Mouse (Mus musculus) heart, postnatal 25 days (tissue): ENCODE measurements around the gene Capn13. TPM values are rescaled to one million over a fixed set of nuclear protein-coding genes. Genes with fewer than 3 reads are reported as not detected.

ENCODE experiments used
- DNase-seq: peaks from one replicate; pipeline ENCODE4 v3.0.0; 2022; ENCODE audit warnings: low spot score
- intact Hi-C: fragments of 180-260 bp; cut with DNase I; formaldehyde crosslinking; loops from one replicate; pipeline ENCODE4 v1.15.1; 2025
- total RNA-seq, 2 experiments: library from RNA; stranded (reverse); gene quantifications; 2 replicates each; pipeline ENCODE4 v1.2.3; 2021

Capn13 gene
- total RNA-seq, 2 experiments from 2014 or later, result not detected

DNA sequence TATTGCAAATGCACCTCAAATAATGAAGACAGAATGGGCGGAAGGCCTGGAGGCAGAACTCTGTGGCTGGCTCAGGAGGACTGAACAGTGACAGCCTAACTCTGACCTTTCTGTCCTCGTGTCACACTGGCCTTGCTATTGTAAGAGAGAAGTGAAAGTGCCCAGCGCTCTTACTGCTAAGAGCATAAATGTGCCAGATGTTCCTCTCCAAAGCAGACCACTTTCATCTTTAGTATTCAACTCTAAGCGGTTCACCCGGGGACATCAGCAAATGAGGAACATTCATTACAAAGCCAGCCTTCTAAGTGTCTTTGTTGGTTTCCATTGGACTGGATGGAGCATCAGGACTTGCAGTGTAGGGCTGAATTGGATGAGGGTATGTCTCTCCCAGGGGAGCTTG lies 39.6 kb downstream of the Capn13 start:
- intact Hi-C loops, result no loop called here
- no peak for DNase-seq

DNA sequence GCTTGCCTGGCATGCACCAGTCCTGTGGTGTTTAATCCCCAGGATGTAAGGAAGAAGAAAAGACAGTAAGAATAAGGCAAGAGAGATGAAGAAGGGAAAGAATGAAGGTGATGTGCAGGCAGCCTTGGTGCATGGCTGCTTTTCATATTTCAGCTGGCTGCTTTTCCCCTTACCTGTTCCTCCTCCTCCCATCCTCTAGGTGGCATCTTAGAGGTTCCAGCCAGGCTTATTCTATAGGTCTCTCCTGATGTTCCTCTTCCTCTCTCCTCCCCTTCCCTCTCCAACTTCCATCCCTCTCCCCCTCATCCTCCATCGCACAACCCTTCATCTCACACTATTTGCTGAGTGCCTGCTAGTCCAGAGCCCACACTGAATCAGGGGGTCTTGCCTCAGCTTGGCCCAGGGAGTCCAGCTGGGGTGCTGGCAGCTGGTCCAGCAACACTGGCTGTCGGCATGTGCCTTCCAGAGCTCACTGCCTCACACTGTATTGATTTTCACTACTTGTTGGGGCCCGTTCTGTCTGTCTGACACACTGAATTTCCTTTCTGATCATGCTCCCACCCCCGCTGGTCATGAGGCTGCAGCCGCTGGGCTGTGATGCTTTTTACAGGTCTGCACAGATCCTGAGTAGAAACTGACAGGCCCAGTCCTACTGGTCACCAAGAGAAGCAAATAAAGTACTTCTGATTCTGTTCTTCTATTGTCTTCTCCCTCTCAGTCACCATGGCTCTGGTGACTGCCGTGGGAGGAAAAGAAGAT lies 56.9 kb downstream of the Capn13 start:
- DNase-seq, result no peak
- intact Hi-C loops, result no loop called here

DNA sequence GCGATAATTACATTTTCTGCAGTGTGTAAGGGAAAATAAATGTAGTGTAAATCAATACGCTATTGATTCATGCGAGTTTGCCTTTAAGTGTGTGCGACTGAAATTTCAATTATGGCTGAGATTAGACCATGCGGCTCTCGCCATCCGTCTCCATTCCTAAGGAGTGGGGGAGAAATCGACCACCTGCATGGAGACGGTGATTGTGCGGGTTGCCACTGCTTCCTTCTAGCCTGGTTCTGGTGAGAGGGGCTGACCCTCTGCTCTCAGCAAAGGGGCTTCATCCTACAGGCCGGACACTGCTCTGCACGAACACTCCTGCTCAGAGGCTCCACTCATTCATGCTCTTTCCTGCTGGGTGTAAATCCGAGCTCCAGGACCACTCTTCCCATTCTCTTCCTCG lies 58.0 kb downstream of the Capn13 start:
- DNase-seq, result no peak
- intact Hi-C loops, result no loop called here

DNA sequence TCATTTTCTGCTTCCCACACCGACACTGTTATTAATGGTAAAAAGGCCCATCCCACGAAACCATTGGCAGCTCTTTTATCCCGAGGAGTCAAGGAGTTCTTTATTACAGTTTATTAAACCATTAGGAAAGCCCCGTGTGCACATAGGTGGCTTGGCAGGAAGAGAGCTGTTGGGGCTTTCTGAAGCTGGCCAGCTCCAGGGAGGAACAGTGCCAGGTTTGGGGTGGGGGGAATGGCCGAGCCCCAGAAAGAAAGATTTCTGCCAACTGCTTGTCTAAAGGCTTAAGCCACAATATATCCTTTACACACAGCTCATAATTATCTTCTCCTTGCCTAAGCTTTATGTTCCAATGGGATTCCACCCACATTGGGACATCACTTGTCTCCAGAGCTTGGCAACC lies 71.6 kb downstream of the Capn13 start:
- intact Hi-C loops, result no loop called here
- no peak for DNase-seq

DNA sequence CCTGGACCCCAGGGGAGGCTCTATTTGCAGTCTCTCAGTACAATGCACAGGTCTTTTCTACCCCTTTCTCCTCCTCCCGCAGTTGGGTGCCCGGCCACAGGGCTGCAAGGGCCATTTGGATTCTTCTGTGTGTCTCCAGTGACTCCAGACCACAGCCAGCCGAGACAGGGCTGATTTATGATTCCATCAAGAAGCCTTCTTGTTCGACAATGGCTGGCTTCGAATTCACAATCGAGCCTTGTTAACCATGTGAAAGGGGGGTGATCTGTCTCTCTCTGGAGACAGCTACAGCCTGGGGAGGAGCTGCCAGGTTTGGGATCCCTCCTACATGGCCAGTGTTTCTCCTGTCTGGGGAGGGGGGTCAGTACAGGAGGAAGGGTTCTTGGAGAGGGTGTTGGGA lies 75.4 kb downstream of the Capn13 start:
- intact Hi-C loops, result no loop called here
- no peak for DNase-seq

DNA sequence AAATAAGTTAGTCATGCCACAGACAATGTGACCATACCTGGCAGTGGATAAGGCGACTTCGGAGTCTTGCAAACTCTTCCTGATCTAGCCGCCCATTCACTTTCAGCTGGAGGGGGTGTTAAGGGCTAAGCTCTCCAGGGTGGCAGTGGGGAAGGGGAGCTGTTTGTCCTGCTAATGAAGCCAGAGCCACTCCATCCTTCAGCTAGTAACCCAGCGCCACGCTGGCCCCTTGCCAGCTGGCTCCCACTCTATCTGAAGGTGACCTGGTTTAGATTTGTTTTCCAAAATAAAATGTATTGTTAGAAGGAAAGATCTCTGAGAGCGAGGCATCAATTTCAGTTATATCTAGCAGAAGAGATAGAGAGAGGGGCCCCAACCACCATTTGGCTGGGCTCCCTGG lies 75.9 kb downstream of the Capn13 start:
- intact Hi-C loops, result no loop called here
- DNase-seq, result no peak

DNA sequence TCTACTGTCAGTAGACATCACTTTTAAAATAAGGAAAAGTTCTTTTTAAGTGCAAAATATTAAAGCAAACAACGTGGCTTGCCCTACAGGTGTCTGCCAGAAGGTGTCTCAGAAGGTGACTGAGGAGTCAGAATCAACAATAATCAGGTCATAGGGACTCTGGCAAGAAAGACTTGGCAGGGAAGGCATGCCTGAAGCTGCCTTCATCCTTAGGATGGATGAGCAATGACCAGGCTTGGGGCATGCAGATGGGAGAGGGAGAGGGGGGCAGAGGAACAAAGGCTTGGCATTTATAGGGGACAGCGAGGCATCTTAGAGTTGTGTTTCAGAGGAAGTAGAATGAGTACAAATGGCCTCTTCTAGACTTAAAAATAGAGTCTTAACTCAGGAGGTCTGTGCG lies 76.7 kb downstream of the Capn13 start:
- intact Hi-C loops, result no loop called here
- DNase-seq, result no peak

DNA sequence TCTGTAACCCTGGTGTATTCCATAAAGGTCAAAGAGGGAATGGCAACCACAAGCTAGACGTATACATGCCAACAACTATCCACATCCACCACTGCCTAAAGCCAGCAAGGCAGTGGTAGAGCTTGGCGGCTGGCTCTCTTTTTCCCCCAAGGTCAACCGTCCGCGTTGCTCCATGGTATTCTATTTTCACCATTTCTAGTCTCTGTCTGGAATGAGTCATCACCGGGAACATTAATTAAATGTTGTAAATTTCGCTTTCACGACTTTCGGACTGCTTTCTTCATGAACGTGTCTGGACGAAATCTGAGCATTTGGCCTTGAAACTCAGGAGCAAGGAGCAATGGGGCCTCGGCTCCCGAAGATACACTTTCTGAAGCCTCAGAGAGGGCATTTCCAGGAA lies 85.9 kb downstream of the Capn13 start:
- DNase-seq, result no peak

DNA sequence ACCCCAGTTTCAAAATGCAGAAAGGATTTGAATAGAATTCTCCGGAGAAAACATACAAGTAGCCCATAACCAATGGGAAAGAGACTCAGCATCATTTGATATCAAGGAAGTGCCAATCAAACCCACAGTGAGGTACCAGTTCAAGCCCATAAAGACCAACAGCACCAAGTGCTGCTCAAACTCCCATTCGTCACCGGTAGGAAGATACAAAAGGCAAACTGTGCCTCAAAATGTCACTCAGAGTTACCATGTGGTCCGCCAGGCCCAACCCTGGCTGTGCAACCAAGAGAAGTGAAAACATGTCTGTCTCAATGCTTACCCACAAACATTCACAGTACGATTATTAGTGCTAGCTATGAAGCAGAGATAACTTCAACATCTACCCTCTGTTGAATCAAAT lies 89.2 kb downstream of the Capn13 start:
- intact Hi-C loops, result no loop called here
- DNase-seq, result no peak

More for the DNA sequence above, 85.9 kb downstream of the Capn13 start:
- intact Hi-C loops, result no loop called here

DNA sequence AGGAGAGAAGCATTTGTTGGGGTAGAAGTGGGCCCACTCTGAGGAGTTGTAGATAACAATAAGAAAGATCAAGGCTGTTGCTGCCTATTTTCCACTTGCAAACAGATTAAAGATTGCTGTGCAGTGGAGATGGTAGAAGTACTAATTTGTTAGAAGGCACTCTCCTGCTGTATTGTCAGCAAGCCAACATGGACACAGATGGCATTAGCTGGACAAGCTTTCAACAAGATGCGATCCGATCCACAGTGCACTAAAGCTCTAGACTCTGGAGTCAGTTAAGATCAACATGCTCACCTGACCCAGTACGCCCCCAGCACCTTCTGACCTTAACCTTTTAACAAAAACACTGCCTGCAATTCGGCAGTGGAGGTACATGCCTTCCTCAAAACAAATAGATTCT lies 92.0 kb downstream of the Capn13 start:
- intact Hi-C loops, result no loop called here
- no peak for DNase-seq

DNA sequence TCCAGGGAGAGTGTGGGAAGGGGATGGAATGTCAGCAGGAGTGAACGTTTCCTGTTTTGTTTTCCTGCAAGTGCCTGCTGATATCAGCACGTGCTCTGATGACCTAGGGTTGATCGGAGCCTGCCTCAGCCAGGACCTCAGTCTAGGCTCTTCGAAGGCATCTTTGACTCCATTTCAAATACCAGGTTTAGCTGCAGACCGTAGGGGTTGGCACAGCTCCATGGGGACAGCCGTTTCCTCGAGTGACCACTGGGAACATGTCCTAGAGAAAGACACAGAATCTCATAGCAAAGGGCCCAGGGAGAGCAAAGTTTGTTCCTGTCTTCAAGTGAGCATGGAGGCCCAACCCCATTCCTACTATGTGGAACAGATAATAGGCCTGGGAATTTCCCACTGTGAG lies 94.0 kb downstream of the Capn13 start:
- no peak for DNase-seq
- intact Hi-C loops, result no loop called here

DNA sequence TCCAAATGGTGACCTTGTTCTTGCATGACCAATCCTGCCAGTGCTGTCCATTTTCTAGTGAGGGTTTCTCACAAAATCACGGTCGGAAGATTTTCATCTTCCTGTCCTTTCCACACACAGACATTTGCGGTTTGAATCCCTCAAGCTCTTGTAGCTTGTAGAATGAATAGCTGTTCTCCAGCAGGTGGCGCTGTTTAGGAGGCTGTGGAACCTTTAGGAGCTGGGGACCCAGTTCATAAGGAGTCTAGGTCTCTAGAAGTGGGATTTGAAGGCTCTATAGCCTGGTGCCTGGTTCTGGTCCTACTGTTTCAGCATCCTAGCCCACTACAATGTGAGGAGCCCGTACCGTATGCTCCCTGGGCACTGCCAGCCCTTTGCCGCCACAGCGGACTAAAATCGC lies 95.0 kb downstream of the Capn13 start:
- DNase-seq, result no peak
- intact Hi-C loops, result loop anchor here (1.0 kb wide), 1 partner anchor 577 kb away; no protein-coding TSS in a partner anchor

DNA sequence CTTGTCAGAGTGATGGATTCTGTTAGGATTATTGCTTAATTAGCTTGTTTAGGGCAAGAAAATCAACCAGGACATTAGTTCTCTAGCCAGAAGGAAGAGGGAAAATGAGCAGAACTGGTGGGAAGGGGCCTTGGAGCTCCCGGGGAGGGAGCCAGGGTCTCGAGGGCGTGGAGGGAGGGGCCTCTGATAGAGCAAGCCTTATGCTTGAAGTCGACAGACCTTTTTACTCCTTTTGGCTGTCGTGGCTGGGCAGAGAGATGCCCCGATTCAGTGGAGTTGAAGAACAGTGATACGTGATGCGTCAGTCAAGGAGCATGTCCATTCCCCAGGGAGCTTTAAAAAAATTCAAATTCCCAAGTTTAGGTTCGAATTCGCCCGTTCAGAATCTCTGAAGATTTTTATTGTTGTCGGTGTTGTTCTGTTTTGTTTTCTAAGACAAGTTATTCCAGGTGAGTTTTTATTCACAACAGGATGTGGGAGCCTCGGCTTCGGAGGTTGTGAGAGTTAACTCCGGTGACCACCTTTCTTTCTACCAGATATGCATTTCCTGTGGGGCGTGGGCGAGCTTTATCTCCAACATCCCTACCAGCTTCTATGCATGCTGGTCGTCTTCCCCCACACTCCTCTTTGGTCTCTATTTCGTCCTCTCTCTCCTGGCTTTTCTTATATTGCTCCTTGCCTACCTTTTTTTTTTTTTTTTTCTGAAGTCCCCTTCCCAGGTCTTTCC lies 96.4 kb downstream of the Capn13 start:
- no peak for DNase-seq
- intact Hi-C loops, result loop anchor here (5.0 kb wide), 1 partner anchor 507 kb away; no protein-coding TSS in a partner anchor

DNA sequence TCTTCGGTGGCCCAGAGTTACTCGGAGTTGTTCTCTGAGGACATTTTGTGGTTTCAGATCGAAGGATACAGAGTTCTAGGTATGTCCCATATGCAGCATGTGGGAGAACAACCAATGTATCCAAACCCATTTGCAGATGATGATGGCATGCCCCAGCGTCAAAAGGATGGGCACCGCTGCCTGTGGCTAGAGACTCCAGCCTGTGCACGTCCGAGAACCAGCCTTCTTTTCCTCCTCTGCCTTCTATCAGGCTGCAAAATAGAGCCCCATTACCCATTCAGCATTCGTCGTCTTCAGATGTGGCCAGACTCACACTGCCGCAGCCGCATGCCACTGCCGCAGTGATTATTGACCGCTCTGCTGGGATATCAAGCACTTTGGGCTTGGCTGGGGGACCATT lies 97.0 kb downstream of the Capn13 start:
- DNase-seq, result no peak
- intact Hi-C loops, result loop anchor here (1.0 to 5.0 kb wide), 2 partner anchors 441 to 506 kb away; no protein-coding TSS in a partner anchor

DNA sequence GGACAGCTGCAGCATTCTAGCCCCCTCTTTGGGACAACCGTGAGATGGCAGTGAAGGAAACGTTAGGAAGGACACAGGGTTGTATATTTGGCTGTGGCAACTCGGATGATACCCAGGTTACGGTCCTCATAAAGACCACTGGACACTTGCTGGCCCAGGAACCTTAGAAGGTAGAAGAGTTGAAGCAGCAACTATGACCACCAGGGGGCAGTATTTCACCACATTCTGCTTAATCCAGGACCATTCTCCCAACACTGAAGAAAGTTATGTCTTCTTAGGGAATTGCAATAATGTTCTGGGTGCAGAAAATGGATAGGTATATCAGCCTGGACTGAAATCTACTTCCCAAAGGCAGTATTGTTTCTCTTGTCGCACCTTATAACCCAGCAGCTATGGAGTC lies 97.4 kb downstream of the Capn13 start:
- intact Hi-C loops, result loop anchor here (1.0 to 5.0 kb wide), 2 partner anchors 441 to 506 kb away; no protein-coding TSS in a partner anchor
- DNase-seq, result no peak

DNA sequence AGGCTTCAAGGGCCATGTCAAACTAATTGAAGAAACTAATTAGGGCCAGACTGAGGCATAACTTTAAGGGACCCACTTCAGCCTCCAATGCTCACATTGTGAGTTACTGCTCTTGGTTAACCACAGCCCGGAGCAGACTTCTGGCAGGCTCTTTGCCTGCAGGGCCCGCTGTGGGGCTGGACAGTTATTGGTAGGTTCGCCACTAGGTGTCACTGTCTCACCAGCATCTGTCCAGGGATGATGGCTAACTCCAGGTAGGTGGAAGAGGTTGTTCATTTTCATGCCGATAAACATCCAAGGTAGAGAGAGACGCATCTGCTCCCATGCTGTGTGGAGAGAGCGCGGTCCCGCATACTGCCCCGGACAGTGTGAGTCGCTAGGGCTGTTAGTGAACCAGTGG lies 98.6 kb downstream of the Capn13 start:
- intact Hi-C loops, result loop anchor here (5.0 kb wide), 1 partner anchor 505 kb away; no protein-coding TSS in a partner anchor
- peak; percentile 43 for DNase-seq

DNA sequence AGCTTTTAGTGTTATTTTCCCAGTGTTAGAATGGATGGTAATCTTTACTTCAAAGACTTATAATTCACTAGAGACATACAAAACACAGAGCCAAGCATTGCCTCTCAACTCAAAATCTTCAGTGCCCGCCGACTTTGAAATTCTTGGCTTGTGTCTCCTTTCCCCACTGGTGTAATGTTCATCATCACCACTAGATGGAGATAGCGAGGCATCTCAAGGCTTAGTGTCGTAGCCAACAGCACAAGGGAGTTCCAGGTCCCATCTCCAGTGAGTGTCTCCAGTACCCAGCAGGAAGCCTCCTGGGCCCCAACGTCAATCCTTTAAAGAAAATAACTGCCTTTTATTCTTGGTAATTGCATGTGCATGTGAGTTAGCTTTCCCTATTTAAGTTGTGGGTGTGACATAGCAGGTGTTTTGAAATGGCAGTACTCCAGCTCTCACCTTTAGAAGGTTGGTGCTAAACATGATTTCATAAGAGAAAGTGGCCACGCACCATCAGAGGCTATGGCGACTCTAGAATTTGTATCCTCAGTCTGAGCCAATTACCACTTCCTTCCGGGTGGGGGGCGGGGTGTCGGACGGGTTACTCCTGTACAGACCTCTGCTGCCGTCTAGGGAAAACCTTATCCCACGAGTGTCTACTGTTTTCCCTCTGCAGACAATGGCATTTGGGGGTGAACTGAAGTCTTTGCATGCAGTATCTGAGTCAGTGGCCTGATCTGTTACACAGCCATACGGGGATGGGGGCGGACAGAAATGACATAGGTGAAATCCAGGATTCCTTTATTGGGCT lies 99.2 kb downstream of the Capn13 start:
- no peak for DNase-seq
- intact Hi-C loops, result loop anchor here (5.0 kb wide), 1 partner anchor 504 kb away; no protein-coding TSS in a partner anchor

DNA sequence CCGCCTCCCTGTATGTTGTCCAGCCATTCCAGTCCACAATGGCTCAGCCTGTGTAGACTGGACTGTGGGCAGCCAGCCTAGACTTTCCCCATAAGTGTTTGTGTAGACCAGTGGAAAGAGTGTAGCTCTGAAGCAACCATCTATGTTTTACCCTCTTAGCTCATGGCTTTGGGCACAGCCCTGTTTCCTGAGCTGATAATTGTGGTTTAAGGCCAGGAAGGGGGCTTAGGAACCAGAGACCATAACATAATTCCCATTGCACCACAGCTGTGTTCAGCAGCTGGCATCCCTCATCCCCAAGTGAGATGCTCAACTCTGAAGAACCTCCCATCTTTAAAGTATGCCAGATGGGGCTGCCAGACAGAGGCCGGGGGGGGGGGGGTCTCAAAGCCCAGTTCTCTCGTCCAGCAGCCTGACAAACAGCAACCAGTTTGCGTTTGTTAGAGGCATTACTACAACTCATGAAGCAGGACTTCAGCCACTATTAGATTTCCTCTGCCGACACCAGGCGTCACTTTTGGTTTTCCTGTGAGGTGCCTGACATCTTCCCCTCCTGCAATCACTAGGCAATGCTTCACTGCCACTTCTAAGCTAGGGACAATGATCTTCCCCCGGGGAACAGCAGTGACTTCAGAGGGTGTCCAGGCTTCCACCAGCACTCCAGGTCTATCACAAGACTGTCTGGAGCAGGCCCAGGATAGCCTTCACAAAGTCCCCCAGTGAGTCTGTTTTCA lies 100.4 kb downstream of the Capn13 start:
- intact Hi-C loops, result loop anchor here (5.0 kb wide), 1 partner anchor 503 kb away; no protein-coding TSS in a partner anchor
- DNase-seq, result no peak

DNA sequence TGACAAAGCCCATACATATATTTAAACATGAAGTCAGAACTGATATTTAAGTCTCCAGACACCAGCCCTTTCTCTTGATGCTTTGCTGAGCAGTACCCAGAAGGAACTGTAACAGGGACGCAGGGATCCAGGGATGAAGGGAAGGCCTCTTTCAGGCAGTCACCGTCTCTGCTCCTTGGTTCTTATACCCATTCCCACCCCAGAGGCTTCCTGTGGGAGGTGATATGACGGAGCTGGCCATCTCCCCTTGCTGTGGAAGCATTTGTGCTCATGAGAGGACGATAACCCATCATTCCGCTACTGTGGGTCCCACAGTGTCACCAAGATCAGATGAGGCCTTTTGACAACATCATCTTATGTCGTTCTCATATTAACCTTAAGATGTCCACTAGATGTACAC lies 101.7 kb downstream of the Capn13 start:
- intact Hi-C loops, result loop anchor here (5.0 to 10.0 kb wide), 3 partner anchors 202 to 324 kb away; no protein-coding TSS in a partner anchor
- no peak for DNase-seq

DNA sequence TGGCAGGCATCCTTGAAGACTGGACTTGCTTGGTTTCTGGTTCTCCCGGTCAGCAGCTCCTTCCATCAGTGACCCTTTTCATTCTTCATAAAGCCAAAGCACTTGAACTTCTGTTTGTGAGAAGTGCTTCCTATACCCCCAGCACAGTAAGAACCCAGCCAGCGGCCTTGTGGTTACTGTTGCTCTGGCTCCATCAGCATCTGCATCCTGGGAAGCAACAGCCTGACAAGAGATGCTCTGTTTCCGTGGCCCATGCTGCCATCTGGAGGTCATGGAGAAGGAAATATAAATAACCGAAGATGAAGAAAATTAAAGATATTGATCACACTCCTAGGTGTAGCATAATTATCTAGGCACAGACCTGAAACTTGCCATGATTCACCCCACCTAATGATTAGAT lies 103.8 kb downstream of the Capn13 start:
- intact Hi-C loops, result loop anchor here (1.0 to 10.0 kb wide), 6 partner anchors 96 to 438 kb away; no protein-coding TSS in a partner anchor

More for the DNA sequence above, 103.8 kb downstream of the Capn13 start:
- DNase-seq, result no peak
